Mouse (Mus musculus): Measurements from ENCODE around the gene Fgfr1op2. TPM values are rescaled to one million over a fixed set of nuclear protein-coding genes. Genes with fewer than 3 reads are reported as not detected.

Gene Fgfr1op2
- polyA plus RNA-seq, 1 experiment from 2014 or later = 75.1 TPM

DNA sequence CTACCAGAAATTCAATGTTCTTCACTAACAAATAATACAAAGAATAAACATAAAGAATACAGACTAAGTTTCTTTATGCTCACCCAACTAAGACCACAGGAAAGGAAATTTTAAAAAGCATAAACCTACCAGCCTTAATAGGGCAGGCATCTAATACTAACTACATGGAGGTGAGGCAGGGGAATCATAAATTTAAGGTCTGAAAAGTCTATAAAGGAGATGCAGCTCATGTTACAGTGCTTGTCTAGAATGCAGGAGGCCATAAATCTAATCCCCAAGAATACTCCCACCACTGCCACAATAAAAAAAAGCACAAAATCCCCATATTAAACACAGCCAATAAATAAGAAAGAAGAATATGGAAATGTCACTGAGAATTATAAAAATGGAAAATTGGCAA lies 4.9 kb upstream of the Fgfr1op2 start:
- Histone ChIP-seq H3K36me3 (ENCODE audit: control insufficient read depth, insufficient read depth) (peaks cover 9% of the 10 kb centered on the region; the same call in 1 of the 2 replicates), H3K4me1 (replicated peaks; ENCODE audit: control insufficient read depth, insufficient read depth, low read length) (no peaks in the 10 kb centered on the region), H3K4me2 (replicated peaks; ENCODE audit: low read depth) (no peak overlapping the region), H3K27ac (ENCODE audit: low read depth, low read length) (no peak overlapping the region), H3K27me3 (replicated peaks; ENCODE audit: control insufficient read depth, insufficient read depth, low read length) (no peaks in the 10 kb centered on the region), H3K9ac (ENCODE audit: low read depth, low read length) (no peak overlapping the region), H3K9me3 (ENCODE audit: control insufficient read depth) (no peaks in the 10 kb centered on the region), H3K4me3 (ENCODE audit: low read depth, low read length) (no peak overlapping the region)
- TF ChIP-seq CTCF (IDR thresholded peaks at IDR 0.05; ENCODE audit: low read depth) = no peak
- no peak for ATAC-seq

DNA sequence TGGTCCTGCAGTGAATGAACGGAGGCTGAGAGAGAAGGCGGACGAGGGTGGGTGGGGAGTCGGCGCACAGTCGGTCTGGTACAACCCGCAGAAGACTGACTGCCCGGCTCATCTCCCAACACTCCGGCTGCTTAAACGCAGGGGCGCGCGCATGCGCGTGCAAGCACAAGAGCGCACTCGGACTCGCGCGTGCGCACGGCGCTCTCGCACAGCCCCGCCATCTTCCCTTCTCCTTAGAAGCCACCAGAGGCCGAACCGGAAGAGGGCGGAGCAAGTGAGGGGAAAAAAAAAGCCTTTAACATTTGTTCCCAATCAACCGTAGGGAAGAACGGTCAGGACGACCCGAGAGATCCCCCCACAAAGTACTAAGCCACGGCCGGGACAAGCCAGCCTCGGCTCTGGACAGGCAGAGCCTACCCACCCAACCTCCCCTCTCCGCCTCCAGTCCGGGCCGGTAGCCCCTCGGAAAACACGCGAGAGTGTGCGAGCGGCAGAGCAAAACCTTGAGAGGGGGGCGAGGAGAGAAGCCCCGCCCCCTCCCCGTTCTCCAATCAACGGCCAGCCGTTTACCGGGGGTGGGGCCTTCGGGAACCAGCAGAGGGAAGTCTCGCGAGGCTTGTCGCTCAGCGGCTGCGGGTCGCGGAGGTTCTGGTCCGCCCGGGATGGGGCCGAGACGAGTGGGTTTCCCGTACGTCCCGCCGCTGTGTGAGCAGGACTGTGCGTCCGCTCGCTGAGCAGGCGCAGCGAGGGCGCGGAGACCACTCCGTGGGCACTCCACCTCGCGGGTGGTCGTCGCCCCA lies 507 bp downstream of the Fgfr1op2 start, which contains the start of gene Ints13:
Gene Ints13 (minus strand): TSS at position 526 of the 800 bp plus-strand sequence.
- H3K9ac ChIP-seq (ENCODE audit: low read depth, low read length) = peak within 1 kb of the TSS; percentile 97
- under 1% methylated on average over 77 of the region's 77 CpGs for WGBS
- no peaks in the 10 kb centered on the region; the same call in 1 of the 2 replicates for H3K4me1 ChIP-seq (replicated peaks; ENCODE audit: control insufficient read depth, insufficient read depth, low read length)
- H3K36me3 ChIP-seq (ENCODE audit: control insufficient read depth, insufficient read depth) = no peaks in the 10 kb centered on the region
- no peaks in the 10 kb centered on the region for H3K27me3 ChIP-seq (replicated peaks; ENCODE audit: control insufficient read depth, insufficient read depth, low read length)
- peak within 1 kb of the TSS; percentile 99 for H3K27ac ChIP-seq (ENCODE audit: low read depth, low read length)
- ATAC-seq = peak; percentile 98
- no peaks in the 10 kb centered on the region for H3K9me3 ChIP-seq (ENCODE audit: control insufficient read depth)
- peak within 1 kb of the TSS; percentile 81 for H3K4me2 ChIP-seq (replicated peaks; ENCODE audit: low read depth)
- no peak; the same call in 1 of the 2 replicates for TF ChIP-seq CTCF (IDR thresholded peaks at IDR 0.05; ENCODE audit: low read depth)
- H3K4me3 ChIP-seq (ENCODE audit: low read depth, low read length) = peak within 1 kb of the TSS; percentile 92

DNA sequence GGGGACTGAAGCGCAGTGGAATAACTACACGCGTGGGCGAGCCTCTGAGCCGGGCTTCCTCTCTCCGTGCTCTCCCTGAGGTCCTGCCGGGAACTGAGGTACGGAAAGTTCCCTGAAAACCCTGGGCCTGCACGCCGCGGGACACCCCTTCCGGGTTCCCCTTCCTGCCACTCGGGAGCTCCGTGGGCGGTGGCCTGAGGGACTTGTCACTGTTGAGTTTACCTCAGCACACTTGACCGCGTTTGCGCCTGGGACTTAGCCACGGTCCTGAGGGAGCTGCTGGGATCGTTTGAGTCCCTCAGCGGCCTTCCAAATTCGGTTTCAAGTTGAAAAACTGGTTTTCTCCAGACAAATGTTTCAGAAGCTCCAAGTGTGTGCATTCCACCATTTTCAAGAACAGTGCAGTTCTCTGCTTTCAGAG lies 1.1 kb downstream of the Fgfr1op2 start:
- H3K4me2 ChIP-seq (replicated peaks; ENCODE audit: low read depth) = peak overlapping the region; percentile 81
- WGBS = under 1% methylated on average over 22 of the region's 22 CpGs
- peak overlapping the region; percentile 97 for H3K9ac ChIP-seq (ENCODE audit: low read depth, low read length)
- TF ChIP-seq CTCF (IDR thresholded peaks at IDR 0.05; ENCODE audit: low read depth) = no peak
- peak overlapping the region; percentile 92 for H3K4me3 ChIP-seq (ENCODE audit: low read depth, low read length)
- no peaks in the 10 kb centered on the region for H3K36me3 ChIP-seq (ENCODE audit: control insufficient read depth, insufficient read depth)
- peak; percentile 68 for ATAC-seq
- H3K27ac ChIP-seq (ENCODE audit: low read depth, low read length) = peak overlapping the region; percentile 99
- no peaks in the 10 kb centered on the region for H3K9me3 ChIP-seq (ENCODE audit: control insufficient read depth)
- H3K27me3 ChIP-seq (replicated peaks; ENCODE audit: control insufficient read depth, insufficient read depth, low read length) = no peaks in the 10 kb centered on the region
- no peaks in the 10 kb centered on the region; the same call in 1 of the 2 replicates for H3K4me1 ChIP-seq (replicated peaks; ENCODE audit: control insufficient read depth, insufficient read depth, low read length)

DNA sequence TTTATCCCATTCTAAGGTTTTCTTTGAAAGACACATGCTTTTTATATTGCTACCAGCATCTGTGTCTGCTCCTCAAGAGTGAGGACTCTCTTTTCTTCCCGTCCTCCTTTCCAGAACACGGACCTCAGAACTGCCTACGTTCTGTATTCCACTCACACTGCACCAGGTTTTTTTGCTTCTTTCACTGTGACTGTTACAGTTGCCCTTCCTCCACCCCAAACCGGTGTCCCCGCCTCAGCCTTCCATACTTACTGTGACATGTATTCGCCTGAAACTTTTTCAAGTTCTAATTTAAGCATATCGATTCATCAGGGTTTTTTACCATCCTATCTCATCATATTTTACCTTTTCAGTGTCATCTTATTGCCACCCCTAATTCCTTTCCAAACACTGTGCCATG lies 1.6 kb downstream of the Fgfr1op2 start:
- no peak for TF ChIP-seq CTCF (IDR thresholded peaks at IDR 0.05; ENCODE audit: low read depth)
- Histone ChIP-seq H3K9me3 (ENCODE audit: control insufficient read depth) (no peaks in the 10 kb centered on the region), H3K27me3 (replicated peaks; ENCODE audit: control insufficient read depth, insufficient read depth, low read length) (no peaks in the 10 kb centered on the region), H3K27ac (ENCODE audit: low read depth, low read length) (peak overlapping the region; percentile 99), H3K4me3 (ENCODE audit: low read depth, low read length) (peak overlapping the region; percentile 92), H3K4me1 (replicated peaks; ENCODE audit: control insufficient read depth, insufficient read depth, low read length) (no peaks in the 10 kb centered on the region; the same call in 1 of the 2 replicates), H3K9ac (ENCODE audit: low read depth, low read length) (peak overlapping the region; percentile 97), H3K36me3 (ENCODE audit: control insufficient read depth, insufficient read depth) (no peaks in the 10 kb centered on the region), H3K4me2 (replicated peaks; ENCODE audit: low read depth) (peak overlapping the region; percentile 81)
- ATAC-seq = no peak
- WGBS = 3% methylated on average over 7 of the region's 7 CpGs

DNA sequence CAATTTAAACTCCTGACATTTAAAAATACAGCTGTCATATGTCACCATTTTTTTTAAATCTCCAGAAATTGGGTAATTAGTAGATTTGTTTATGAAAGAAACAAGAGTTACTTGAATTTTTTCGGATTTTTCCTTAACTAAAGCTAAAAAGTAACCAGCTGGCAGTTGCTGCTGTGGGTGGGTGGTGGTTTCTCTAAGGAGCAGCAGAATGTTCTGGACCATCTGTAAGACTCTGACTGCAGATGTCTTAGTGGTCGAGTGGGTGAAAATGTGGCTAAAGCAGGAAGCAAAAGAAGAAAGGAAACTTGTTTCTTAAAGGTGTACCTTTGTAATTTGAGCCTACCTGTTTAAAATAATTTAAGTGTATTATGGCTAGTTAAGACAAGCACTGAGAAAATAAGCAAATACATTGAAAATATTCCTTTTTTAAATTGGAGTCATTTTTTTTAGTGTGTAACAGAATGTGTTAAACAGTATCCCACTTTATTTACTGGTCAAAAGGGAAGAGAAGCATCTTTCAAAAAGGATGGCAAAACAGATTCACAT lies 3.5 kb downstream of the Fgfr1op2 start:
- WGBS = 21% methylated on average over 2 of the region's 2 CpGs
- Histone ChIP-seq H3K27ac (ENCODE audit: low read depth, low read length) (no peak overlapping the region), H3K4me1 (replicated peaks; ENCODE audit: control insufficient read depth, insufficient read depth, low read length) (no peaks in the 10 kb centered on the region; the same call in 1 of the 2 replicates), H3K9ac (ENCODE audit: low read depth, low read length) (no peak overlapping the region), H3K9me3 (ENCODE audit: control insufficient read depth) (no peaks in the 10 kb centered on the region), H3K4me2 (replicated peaks; ENCODE audit: low read depth) (no peak overlapping the region), H3K27me3 (replicated peaks; ENCODE audit: control insufficient read depth, insufficient read depth, low read length) (no peaks in the 10 kb centered on the region), H3K4me3 (ENCODE audit: low read depth, low read length) (no peak overlapping the region), H3K36me3 (ENCODE audit: control insufficient read depth, insufficient read depth) (0 out of 2 replicates have a peak, but pooled peaks cover 4% of the 10 kb centered on the region)
- TF ChIP-seq CTCF (IDR thresholded peaks at IDR 0.05; ENCODE audit: low read depth) = no peak
- no peak for ATAC-seq

DNA sequence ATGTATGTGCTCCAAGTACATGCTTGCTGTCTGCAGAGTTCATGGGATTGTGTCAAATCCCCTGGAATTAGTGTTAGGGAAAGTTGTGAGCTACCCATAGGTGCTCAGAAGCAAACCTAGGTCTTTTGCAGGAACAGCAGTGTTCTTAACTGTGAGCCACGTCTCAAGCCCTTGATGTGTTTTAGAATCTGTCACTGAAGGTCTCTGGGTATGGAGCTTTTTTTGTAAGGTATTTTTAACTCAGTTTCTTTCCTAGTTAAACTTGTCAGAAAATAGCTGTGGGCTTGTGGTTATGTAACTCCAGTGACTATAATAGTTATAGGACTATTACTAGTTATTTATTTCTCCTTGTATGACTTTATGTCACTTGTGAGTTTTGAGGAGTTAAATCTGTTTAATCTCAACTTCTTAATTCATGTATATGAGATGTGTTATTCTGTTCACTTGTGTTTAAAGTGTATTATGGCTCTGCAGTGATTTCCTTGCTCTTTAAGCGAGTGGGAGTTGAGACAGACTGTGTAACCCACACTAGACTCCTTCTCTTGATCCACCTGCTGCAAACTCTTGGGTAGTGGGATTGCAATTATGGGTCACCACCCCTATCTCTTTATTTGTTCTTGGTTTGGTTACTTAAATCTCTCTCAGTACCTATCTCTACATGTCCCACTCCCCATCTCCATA lies 6.5 kb downstream of the Fgfr1op2 start:
- H3K27ac ChIP-seq (ENCODE audit: low read depth, low read length) = no peak overlapping the region
- H3K36me3 ChIP-seq (ENCODE audit: control insufficient read depth, insufficient read depth) = peaks cover 30% of the 10 kb centered on the region
- ATAC-seq = no peak
- no peak for TF ChIP-seq CTCF (IDR thresholded peaks at IDR 0.05; ENCODE audit: low read depth)
- H3K9ac ChIP-seq (ENCODE audit: low read depth, low read length) = no peak overlapping the region
- H3K27me3 ChIP-seq (replicated peaks; ENCODE audit: control insufficient read depth, insufficient read depth, low read length) = no peaks in the 10 kb centered on the region
- no peak overlapping the region for H3K4me2 ChIP-seq (replicated peaks; ENCODE audit: low read depth)
- H3K4me1 ChIP-seq (replicated peaks; ENCODE audit: control insufficient read depth, insufficient read depth, low read length) = no peaks in the 10 kb centered on the region; the same call in 1 of the 2 replicates
- H3K4me3 ChIP-seq (ENCODE audit: low read depth, low read length) = no peak overlapping the region
- H3K9me3 ChIP-seq (ENCODE audit: control insufficient read depth) = no peaks in the 10 kb centered on the region
- WGBS = 73% methylated on average over 2 of the region's 2 CpGs
